Mouse (Mus musculus) cerebellum, adult 2 months (tissue): ENCODE measurements around the gene Ppp4r1. TPM values are rescaled to one million over a fixed set of nuclear protein-coding genes. Genes with fewer than 3 reads are reported as not detected.

Experiments used
- DNase-seq, 2 experiments: peaks; one replicate each; pipeline ENCODE4 v3.0.0; 2021
- H3K27ac ChIP-seq: fragments of 200-500 bp; 2 replicates; pipeline ENCODE4 v1.5.1; 2012; ENCODE audit warnings: low read length, control low read depth, inconsistent platforms; ENCODE audit not compliant: insufficient read depth
- H3K27me3 ChIP-seq: fragments of 200-500 bp; 2 replicates; pipeline ENCODE4 v1.6.1; 2012; ENCODE audit warnings: inconsistent platforms, mild to moderate bottlenecking, low read length, moderate library complexity; ENCODE audit not compliant: control insufficient read depth, insufficient read depth
- H3K4me1 ChIP-seq: fragments of 200-500 bp; 2 replicates; pipeline ENCODE4 v1.6.1; 2011; ENCODE audit warnings: low read length; ENCODE audit not compliant: control insufficient read depth, insufficient read depth
- H3K4me3 ChIP-seq: fragments of 200-500 bp; replicated peaks from 2 replicates; pipeline ENCODE3; 2011; ENCODE audit warnings: mild to moderate bottlenecking, low read depth, low read length, control low read depth; ENCODE audit not compliant: insufficient read depth
- CTCF ChIP-seq: fragments of 200-500 bp; IDR thresholded peaks from 2 replicates; pipeline ENCODE4 v1.5.1; 2011; ENCODE audit warnings: low read depth, mild to moderate bottlenecking, control low read depth, low read length, moderate library complexity, borderline replicate concordance; ENCODE audit not compliant: insufficient read depth
- POLR2A ChIP-seq: fragments of 200-500 bp; IDR thresholded peaks from 2 replicates; pipeline ENCODE4 v1.6.1; 2011; ENCODE audit warnings: low read length, control low read depth, borderline replicate concordance; ENCODE audit not compliant: insufficient read depth
- WGBS: fragments of 180-500 bp; shearing (Covaris S2); methylation state at CpG from one replicate; pipeline ENCODE4 v1.1.7; 2018; 5-methylcytosine and 5-hydroxymethylcytosine counted together
- polyA plus RNA-seq: library from polyadenylated mRNA; depleted of rRNA; stranded (reverse); fragments of >200 nt; gene quantifications from 2 replicates; pipeline ENCODE4 v1.2.3, GENCODE M21; 2012

Gene Ppp4r1
- polyA plus RNA-seq, 1 experiment = 72.9 TPM

DNA sequence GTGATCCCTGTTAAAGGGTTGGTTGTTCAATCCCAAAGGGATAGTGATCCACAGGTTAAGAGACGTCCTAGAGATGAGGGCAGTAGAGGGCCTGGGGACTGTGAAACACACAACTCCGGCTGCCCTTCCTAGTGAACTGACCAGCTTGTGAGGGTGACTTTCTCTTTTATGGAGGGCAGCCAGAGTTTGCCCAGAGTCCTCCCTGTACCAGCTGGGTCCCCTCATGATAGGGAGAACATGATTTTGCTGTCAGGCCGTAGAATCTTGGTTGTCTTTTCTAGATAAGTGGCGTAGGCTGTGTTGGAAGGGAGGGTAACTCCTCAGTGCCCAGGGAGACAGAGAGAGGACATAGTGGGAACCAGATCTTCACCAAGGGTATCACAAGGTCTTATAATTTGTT lies 4.9 kb downstream of the Ppp4r1 start:
- TF ChIP-seq CTCF (no peak), POLR2A (no peak)
- H3K4me1 ChIP-seq = peaks cover 4% of the 10 kb centered on the region; the same call in 1 of the 2 replicates
- no peak overlapping the region for H3K27ac ChIP-seq
- no peak for DNase-seq
- WGBS = 70% methylated on average over 4 of the region's 4 CpGs
- no peak overlapping the region for H3K4me3 ChIP-seq
- H3K27me3 ChIP-seq = no peaks in the 10 kb centered on the region

DNA sequence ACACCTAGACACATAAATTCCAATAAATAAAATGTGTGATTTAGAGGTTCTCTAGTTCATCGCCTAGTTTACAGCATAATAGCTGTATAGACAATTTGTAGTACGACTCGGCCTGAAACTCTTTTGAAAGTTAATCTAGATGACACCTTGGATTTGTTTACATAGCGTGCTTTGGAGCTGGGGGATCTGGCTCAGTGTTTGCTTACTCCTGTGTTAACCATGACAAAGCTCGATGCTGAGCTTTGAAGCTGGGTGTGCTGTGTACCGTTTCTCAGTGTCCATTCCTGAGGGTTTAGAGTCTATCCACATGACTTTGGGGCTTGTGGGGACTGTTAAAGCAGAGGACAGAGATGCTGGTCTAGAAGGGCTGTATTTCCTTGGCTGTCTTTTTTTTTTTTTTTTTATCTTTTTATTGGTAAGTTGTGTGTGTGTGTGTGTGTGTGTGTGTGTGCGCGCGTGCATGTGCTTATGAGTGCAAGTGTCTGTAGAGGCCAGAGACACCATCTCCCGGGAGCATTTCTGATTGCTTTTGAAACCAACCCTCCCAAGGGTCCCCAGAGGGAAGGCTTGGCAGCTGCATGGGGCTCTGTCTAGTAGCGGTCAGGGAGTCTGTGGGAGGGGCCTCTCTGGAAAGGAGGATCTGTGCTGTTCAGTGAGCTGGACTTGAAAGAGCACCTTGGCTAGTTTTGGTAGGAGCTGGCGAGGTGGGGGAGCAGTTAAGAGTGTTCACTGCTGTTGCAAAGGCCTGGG lies 6.3 kb downstream of the Ppp4r1 start:
- Histone ChIP-seq H3K27me3 (no peaks in the 10 kb centered on the region), H3K27ac (no peak overlapping the region), H3K4me3 (no peak overlapping the region), H3K4me1 (peaks cover 7% of the 10 kb centered on the region; the same call in 1 of the 2 replicates)
- DNase-seq = no peak
- TF ChIP-seq POLR2A (no peak), CTCF (no peak)
- 79% methylated on average over 12 of the region's 12 CpGs for WGBS

DNA sequence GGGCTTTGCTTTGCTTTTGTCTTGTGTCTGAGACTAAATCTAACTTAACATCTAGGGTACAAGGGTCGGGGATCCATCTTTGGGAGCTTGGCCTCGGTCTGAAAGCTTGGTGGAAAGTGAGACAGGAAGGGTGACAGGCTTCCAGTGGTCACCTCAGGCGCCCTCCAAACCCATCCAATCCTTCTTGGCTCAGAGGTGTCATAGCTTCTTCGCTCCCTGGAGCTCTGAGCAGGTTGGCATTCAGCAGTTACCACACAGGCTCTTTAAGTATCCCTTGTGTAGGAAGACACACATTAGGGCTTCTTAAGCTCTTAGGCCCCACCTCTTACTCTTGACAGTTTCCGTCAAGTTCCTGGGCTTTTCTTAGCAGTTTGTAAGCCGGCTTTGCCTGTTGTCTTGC lies 7.2 kb downstream of the Ppp4r1 start:
- Histone ChIP-seq H3K4me3 (no peak overlapping the region), H3K4me1 (peaks cover 3% of the 10 kb centered on the region; the same call in 1 of the 2 replicates), H3K27me3 (no peaks in the 10 kb centered on the region), H3K27ac (no peak overlapping the region)
- 77% methylated on average over 6 of the region's 6 CpGs for WGBS
- no peak for TF ChIP-seq POLR2A
- TF ChIP-seq CTCF = no peak
- no peak for DNase-seq

DNA sequence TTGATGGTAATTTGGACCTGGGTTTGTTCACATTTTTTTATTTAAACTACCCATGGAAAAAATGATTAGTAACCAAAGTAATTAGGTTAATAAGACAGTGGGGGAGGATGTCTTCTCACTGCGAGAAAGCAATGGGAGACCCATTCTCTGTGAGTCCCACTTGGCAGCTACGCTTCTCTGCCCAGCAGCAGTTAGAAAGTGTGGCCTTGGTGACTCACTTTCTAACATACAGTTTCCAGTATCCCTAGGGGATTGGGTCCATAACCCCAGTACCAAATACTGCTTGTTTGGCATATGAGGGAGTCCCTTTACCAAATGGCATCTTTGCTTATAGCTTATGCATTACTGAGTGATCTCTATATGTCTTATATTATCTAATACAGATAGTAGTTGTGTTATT lies 8.8 kb downstream of the Ppp4r1 start:
- Histone ChIP-seq H3K4me3 (no peak overlapping the region), H3K27ac (no peak overlapping the region), H3K4me1 (peaks cover 2% of the 10 kb centered on the region; the same call in 1 of the 2 replicates), H3K27me3 (no peaks in the 10 kb centered on the region)
- no peak for TF ChIP-seq CTCF
- no peak for TF ChIP-seq POLR2A
- WGBS = 45% methylated on average over 2 of the region's 2 CpGs
- DNase-seq = no peak

DNA sequence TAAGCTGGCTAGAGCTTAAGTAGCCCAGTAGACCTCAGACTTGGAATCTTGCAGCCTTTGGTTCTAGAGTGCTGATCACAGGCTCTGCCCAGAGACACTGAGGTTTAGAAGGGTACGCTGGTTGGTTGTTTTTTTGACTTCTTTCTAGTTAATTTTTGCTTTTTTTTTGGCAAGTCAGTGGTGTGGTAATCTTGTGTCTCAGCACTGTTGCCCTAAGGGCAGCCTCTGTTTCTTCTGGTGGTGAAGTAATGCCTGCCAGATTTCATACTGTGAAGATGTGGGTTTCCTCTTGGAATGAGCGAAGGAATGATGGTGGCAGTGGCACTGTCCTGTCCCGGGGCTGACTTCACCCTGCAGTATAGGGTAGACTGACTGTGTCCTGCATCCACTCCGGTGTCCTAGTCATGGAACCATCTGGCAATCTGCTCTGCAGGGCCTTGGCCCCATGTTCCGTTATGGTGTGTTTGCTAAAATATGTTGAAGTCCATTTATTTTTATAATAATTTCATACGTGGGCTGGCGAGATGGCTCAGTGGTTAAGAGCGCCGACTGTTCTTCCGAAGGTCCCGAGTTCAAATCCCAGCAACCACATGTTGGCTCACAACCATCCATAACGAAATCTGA lies 11.0 kb downstream of the Ppp4r1 start:
- TF ChIP-seq CTCF (no peak), POLR2A (no peak)
- Histone ChIP-seq H3K27me3 (no peaks in the 10 kb centered on the region), H3K4me3 (no peak overlapping the region), H3K4me1 (peaks cover 2% of the 10 kb centered on the region), H3K27ac (no peak overlapping the region)
- peak in 1 of 2 experiments; percentile 18 for DNase-seq
- WGBS = 65% methylated on average over 12 of the region's 12 CpGs

DNA sequence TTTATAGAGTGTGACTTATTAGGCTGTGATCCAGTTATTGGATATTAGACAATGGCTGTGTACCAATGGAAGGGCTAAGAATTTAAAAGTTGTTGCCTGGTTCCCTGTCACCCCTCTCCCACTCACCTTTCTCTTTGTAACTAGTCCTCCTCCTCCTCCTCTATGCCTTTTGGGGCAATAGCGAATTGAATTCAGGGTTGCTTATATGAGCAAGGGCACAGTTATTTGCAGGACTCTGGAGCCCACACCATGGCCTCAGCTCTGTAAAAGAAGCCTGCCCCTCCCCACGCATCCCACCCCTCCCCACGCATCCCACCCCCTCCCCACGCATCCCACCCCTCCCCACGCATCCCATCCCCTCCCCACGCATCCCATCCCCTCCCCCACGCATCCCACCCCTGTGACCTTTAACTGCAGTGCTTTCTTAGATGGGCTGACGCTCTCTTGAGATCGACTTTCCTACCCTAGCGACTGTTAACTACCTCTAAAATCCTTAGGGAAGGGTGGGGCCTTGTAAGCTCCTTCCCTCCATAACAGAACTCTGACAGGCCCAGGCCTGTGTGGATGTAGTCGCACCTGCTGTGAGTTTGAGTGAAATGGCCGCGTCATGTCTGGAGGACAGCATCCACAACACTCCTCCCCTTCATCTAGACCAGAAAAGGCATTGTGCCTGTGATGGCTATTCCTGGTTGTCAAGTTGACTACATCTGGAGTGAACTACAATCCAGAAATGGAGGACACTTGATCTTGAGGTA lies 11.9 kb downstream of the Ppp4r1 start:
- Histone ChIP-seq H3K4me1 (peaks cover 2% of the 10 kb centered on the region), H3K27ac (no peak overlapping the region), H3K27me3 (no peaks in the 10 kb centered on the region), H3K4me3 (no peak overlapping the region)
- WGBS = 88% methylated on average over 13 of the region's 13 CpGs
- DNase-seq = no peak
- TF ChIP-seq CTCF = no peak
- no peak for TF ChIP-seq POLR2A

DNA sequence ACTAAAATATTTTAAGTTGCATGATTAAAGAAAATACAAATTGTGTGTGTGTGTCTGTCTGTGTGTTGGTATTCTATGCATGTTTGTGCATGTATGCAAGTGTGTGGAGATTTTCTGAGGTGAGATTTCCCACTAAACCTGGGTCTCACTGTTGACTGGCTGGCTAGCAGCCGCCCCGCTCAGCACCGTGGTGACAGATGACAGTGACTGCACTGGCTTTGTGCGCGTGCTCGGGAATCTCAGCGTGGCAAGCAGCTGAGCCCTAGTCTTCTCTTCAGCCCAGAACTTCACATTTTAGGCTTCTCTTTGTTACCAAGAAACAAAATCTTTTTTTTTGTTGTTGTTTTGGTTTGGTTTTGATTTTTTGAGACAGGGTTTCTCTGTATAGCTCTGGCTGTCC lies 13.7 kb downstream of the Ppp4r1 start:
- Histone ChIP-seq H3K4me1 (peaks cover 2% of the 10 kb centered on the region), H3K27me3 (no peaks in the 10 kb centered on the region), H3K4me3 (no peak overlapping the region), H3K27ac (no peak overlapping the region)
- TF ChIP-seq POLR2A = no peak
- 59% methylated on average over 7 of the region's 7 CpGs for WGBS
- DNase-seq = peak in 1 of 2 experiments; percentile 17
